Mouse (Mus musculus): Measurements from ENCODE around the gene Noct. TPM values are rescaled to one million over a fixed set of nuclear protein-coding genes. Genes with fewer than 3 reads are reported as not detected.
A peak's percentile ranks its signal among the peaks of the same experiment; 100 is the strongest.
"Not testable (repeated sequence)": the region's sequence is repeated elsewhere in the genome, so short reads cannot be mapped to it uniquely, and the experiment has no call there.

Gene Noct
- 1 to 10 TPM; 3.3 to 4.4 TPM for polyA plus RNA-seq (2017; shearing (Covaris generic))

DNA sequence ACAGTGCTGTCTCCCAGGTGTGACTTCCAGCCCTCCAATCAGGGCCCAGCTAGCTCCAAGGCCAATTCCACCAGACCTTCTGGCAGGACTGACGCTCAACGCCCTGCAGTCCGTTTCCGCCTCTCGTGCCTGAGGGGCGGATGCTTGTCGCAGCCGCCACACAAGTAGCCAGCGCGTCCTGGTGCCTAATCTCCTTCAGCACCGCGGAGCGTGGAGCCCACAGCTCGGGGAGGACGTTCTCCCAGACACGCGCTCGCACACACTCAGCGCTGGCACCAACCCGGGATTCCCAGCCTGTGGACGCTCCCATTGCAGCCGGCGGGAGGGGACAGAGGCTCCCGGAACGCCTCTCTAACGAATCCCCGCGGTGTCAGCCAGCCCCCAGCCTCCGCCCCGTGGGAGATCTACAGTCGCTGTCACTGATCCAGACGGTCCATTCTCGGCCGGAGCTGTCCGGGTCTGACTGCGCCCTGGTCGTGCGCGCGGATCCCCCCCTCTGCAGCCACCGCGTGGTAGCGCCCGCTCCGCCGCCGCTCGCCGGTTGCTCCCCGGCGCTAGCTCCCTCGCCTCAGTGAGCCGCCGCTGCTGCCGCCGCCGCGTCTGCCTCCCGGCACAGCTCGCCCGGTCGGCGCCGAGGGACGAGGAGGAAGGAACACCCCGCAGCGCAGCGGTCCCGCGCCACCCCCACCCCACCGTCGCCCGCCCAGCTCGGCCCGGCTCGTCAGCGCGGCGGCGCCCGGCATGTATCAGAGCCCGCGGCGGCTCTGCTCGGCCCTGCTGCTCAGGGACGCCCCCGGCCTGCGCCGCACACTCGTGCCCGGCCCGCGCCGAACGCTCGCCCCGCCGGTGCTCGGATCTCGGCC lies at the start of gene Noct:
Gene Noct (plus strand): TSS at position 85 of the 863 bp plus-strand sequence.
- peak; percentile 83 for ATAC-seq

DNA sequence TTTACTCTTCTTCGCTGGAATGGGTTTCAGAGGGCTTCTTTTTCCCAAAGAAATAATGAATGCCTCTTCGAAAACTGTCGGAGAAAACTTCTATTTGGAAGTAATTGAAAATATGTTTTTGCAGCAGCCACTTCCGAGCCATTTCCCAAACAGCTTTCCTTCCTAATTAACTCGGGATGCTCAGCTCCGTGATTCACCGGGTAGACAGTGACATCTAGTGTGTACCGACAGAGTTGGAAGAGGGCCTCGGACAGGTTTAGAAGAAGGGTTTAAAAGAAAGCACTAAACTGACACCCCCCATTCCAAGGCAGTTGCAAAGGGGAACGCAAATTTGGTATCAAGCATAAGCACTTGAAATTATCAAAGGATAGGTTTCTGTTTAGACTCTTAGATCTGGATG lies 46.1 kb upstream of the Noct start:
- no peak for ATAC-seq

DNA sequence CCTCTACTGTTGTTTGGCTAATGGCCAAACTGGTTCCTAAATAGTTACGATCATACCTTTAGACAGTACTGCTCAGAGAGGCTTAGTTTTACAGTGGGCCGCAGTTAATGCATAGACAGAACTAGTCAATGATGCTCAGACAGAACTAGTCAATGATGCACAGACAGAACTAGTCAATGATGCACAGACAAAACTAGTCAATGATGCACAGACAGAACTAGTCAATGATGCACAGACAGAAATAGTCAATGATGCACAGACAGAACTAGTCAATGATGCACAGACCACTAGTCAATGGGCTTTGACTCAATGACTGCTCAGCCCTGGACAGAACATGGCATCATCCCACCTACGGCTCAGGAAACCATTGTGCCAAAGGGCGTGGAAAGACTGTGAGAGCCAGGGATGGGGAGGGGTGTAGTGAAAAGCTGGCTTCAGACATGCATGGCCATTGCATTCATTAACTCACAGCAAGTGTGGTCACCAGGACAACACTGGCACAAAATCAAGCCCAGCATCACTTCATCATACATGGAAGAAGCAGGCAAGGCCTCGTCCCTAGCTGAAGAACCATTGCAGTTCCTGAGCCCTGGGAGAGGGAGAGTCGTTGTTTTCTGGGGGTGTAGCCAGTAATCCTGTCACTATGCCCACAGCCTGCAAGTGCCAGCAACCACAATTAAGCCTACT lies 44.6 kb upstream of the Noct start:
- ATAC-seq = no peak

DNA sequence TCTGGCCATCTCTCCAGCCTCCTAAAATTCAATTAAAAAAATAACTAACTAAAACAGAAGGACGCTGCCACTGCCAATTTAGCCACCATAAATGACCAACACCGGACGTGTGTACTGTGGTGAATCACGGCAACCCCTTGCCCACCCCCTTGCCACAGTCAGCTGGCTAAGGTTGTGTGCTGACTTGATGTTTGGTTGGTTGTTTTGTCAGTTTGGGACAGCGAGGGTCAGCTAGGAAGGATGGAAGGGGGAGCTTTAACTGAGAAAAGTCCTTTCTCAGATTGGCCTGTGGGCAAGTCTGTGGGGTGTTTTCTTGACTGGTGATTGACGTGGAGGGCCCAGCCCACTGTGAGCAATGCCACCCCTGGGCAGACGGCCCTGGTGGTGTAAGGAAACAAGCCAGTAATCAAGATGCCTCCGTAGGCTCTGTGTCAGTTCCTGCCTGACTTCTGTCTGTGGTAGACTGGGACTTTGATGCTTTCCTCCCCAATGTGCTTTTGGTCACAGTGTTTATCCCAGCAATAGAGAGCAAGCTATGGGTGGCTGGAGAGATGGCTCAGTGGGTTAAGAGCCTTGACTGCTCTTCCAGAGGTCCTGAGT lies 43.8 kb upstream of the Noct start:
- ATAC-seq = no peak

DNA sequence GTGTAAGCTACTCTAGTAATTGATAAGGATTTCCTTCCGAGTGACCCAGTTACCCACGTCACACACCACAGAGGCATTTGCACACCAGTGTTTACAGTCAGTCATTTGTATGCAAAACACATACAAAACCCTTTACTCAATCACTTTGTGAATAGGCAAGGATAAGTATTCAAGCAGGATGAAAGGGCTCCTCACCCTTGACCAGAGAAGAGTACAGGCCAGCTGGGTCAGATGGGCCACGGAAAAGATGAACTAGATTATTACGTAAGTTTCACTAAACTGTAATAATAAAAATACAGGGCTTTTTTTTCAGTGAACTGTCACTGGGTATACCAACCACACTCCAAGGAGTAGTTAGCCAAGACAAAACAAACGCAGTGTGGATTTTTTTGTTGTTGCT lies 41.8 kb upstream of the Noct start:
- ATAC-seq = no peak

DNA sequence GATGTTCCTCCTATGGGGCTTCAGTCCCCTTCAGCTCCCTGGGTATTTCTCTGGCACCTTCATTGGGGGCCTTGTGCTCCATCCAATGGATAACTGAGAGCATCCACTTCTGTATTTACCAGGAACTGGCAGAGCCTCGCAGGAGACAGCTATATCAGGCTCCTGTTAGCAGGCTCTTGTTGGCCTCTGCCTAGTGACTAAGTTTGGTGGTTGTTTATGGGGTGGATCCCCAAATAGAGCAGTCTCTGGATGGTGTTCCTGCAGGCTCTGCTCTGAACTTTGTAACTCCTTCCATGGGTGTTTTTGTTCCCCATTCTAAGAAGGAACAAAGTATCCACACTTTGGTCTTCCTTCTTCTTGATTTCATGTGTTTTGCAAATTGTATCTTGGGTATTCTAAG lies 40.7 kb upstream of the Noct start:
- not testable (repeated sequence) for ATAC-seq

DNA sequence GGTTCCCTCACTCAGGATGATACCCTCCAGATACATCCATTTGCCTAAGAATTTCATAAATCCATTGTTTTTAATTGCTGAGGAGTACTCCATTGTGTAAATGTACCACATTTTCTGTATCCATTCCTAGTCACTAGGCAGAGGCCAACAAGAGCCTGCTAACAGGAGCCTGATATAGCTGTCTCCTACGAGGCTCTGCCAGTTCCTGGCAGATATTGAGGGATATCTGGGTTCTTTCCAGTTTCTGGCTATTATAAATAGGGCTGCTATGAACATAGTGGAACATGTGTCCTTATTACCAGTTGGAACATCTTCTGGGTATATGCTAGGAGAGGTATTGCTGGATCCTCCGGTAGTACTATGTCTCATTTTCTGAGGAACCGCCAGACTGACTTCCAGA lies 40.3 kb upstream of the Noct start:
- not testable (repeated sequence) for ATAC-seq

DNA sequence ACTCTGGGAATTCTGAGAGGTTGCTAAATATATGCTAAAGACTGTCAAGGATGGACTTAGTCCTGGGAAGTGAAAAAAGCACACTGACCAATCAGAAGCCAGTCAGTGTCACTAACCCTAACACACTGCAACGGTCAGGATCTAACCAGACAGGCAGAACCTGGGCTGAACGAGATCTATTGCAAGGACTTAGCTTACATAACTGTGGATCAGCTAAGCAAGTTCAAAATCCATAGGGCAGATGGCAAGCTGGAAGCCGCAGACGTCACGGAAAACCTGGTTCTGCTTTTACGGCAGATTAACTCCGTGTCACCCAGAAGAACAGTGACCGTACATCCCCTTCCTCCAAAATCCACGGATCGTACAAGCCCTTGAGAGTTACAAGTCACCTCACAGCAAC lies 39.5 kb upstream of the Noct start:
- ATAC-seq = no peak

DNA sequence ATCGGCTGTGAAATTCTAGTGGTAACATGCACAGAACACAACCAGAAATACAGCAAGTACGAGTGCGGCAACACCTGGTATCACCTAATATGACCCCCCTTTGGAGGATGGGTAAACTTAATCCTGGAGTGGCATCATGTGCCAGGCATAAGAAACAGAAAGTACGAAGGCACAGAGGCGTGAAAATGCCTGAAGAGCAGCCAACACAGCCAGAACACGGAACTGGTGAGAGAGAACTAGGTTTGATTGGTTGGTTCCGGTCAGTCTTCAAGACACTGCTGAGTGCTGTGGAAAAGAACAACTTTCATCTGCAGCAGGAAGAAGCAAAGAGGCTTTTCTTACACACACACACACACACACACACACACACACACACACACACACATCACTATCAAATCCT lies 38.8 kb upstream of the Noct start:
- ATAC-seq = no peak

DNA sequence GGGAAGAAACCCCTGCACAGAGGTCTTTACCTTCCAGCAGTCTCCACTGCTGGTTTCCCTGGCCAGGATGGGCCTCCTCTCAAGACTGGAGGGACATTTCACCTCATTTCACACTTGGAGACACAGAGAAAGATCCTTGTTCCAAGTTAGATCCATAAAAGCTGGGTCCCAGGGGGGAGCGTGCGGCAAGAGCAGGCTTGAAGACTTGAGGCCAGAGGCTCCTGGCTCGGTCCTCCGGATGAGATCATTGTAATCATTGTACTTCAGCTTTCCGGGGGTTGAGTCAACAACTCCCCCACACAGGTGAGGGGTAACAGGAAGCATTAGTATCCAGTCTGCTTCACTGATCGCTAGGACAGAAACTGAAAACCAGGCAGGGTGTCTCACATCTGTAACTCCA lies 30.2 kb upstream of the Noct start:
- no peak for ATAC-seq

DNA sequence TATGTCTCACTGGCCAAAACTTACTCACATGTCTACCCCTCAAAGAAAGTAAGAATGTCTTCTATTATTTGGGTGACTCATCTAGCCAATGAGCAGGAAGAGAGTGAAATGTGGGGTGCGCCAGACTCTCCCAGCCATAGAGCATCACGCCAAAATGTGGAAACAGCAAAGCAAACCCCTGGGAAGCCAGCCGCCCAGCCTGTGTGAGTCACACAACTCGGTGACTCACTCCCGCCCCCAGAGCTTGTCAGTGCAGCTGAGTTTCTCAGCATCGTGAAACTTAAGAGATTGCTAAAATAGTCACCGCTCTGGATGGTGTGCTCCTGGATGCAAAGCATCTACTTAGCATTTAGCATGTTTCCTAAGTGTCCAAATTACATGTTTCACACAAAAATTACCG lies 28.9 kb upstream of the Noct start:
- peak; percentile 89 for ATAC-seq

DNA sequence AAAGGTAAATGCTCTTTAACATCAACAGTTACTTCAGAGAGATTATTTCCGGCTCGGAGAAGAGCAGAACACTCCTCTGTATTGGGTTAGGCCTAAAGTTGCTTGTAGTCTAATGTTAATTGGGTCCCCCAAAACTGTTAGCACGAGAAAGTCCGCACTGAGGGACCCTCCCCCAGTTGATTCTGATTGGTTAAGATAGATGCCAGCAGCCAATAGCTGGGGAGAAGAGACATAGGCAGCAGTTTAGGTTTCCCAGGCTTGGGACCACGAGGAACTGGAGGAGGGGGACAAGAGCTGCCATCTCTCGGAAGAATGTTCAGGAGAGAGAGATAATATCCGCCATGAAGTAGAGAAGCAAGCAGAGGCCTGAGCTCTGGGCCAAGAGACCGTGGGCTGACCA lies 28.5 kb upstream of the Noct start:
- peak; percentile 37 for ATAC-seq

DNA sequence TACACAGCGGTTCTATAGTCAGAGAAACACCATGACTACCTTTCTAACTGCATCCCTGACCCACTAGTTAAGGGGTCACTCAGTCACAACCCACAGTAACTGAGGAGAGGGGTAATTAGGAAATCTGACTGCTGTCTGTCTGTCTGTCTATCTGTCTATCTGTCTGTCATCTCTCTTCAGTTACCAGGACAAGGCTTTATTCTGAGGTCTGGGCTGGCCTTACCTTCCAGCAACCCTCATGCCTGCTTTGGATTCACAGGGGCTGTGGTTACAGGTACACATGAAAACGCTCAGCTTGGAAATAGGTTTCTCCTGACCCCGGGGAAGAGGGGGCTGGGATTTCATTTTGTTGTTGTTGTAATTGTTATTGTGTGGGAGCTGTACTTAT lies 27.5 kb upstream of the Noct start:
- no peak for ATAC-seq

DNA sequence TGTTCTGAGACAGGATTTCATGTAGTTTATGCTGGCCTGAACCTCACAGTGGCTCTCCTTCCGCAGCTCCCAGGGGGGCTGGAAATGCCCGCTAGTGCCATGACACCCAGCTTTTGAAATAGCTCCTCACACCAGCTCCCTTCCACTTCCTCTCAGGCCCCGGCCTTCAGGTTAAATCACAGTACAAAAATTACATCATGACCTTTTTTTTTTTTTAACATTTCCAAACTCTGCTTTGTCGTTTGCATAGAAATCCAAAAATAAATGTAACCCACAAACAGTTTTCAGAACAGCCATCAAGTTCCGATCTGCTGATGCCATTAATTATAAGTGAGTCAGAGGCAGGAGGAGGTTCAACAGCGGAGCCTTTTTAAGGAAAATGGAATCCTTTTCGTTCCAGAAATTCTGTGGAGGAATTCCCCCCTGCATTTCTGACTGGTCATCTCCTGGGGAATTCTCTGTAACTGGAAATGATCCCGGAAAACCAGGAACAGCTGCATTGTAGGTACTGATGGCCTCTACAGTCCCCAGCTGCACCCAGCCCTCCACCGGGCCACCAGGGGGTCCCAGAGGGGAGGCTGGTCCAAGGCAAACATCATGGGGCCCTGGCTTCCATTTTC lies 27.0 kb upstream of the Noct start:
- no peak for ATAC-seq

DNA sequence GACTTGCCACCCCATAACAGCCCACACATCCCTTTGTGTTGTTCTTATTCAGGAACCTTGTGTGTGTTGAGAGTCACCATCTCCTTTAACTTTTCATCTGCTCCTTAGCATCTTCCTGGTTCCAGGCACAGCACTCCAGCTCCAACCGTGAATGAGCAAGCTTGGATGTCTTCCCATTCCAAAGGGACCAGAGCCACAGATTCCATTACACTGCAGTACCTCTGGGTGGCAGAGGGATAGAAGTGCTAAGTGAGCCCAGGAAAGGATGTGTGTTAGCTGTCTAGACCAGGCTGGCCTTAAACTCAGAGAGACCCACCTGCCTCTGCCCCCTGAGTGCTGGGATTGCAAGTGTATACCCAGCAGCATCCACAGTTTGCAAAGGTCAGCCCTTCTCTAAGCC lies 26.0 kb upstream of the Noct start:
- ATAC-seq = no peak

DNA sequence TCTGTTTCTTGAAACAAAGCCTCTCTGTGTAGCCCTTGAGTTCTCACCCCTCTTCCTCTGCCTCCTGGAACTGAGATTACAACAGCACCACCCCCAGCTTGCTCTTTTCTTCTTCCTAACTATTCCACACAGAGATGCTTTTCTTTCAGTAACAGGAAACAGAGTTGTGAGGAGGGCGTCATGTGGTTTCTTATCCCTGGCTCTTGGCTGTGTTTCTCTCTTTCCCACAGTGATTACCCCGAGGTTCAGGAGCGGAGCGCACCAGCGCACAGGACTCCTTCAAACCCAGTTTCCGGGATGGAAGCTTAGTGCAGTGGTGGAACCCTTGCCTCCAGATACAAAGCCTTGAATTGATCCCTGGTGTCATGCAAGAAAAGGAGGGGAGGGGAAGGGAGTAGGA lies 25.1 kb upstream of the Noct start:
- no peak for ATAC-seq

DNA sequence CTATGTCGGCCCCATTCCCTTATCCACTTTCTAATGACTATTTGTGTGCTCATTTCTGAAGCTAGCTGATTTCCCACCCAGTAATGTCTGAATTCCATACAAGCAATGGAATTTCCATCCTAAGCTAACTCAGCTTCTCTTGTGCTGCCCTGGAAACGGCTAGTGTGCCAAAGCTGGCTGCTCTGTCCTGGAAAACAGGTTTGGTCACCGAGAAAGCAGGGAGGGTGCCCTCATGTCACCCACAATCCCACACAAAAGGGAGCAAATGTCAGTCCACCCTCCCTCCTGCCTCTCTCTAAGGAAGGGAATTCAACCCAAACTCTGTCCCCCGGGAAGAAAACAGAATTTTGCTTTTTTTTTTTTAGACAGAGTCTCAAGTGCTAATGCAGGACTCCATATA lies 23.9 kb upstream of the Noct start:
- no peak for ATAC-seq

DNA sequence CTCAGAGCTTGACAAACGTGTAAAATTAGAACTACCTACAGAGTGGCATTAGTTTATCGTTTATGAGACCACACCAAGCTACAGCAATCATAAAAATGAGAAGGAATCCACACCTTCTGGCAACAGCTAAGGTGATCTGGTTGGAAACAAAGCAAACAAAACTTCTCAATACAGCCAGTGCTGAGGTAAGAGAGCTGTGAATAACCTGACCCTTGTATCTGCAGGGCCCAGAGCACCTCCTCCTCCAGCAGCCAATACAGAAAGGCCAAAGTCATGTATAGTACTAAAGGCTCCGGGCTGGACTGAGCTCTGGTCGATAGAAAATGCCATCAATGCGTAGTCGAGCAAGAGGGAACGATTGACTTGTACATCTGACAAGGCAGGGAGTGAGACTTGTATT lies 23.4 kb upstream of the Noct start:
- ATAC-seq = no peak

DNA sequence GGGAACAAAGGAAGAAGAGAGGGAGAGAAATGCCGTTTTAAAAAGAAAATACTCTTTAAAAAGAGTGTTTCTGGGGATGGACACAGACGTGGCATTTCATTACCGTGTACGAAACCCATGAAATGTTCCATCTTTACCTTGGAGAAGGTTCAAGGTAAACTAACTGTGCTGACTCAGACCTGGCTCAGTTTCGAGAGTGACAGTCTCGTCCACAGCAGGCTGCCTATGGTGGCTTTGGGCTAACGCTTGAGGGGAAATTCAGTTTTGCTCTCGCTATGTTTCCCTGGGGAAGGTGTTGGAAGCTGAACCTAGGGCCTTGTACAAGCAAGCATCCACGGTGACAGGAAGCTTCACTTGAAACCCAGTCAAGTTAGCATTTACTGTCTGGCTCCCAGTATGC lies 22.3 kb upstream of the Noct start:
- ATAC-seq = no peak

DNA sequence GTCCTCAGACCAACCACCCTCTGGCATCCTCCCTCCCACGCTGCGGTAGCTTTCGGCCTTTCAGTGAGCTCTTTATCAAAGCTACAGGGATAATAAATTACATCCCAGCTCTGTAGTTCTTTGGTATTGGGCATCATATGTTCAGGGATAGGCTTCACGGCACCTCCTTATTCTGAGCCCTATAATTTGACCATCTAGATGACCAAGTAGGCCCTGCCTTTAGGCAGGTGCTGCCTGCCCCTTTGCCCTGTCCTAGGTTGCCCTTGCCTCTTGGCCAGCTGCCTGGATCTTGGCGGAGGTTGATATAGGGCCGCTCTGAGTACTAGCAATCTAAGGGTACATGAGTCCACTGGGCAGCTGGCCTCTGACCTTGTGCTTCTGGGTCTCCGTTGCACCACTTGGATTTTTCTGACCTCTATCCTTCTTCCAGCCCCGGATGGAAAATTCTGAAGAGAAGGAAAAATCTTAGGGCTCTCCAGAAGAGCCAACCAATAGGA lies 21.7 kb upstream of the Noct start:
- no peak for ATAC-seq

DNA sequence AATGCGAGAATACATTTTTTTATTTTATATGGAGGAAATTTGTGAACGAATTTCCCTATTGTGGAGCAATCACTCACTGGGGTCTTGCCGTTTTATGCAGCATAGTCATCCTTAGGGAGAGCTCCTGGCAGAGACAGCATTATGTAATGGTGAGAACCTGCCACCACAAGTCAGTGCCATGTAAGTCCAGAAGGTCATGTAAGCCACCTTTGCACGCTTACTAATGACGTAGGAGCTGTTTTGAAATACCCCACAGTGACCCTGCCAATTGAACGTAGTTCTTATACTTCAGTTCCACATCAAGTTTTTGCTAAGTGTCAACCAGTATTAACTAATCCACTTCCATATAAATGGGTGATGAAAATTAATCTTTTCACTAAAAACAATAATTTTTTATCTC lies 20.3 kb upstream of the Noct start:
- no peak for ATAC-seq

DNA sequence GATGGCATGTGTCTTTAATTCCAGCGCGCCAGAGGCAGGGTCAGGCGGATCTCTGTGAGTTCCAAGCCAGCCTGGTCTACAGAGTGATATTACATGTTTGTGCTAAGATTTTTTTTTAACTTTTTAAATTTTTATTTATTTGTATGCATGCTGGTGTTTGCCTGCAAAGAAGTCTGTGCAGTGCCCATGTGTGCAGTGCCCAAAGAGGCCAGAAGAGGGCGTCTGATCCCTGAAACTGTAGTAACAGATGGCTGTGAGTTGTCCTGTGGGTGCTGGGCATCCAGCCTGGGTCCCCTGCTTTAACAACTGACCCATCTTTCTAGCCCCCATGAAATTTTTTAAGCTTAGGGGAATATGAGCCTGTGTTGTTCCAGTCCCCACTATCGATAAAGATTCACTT lies 19.8 kb upstream of the Noct start:
- ATAC-seq = no peak

DNA sequence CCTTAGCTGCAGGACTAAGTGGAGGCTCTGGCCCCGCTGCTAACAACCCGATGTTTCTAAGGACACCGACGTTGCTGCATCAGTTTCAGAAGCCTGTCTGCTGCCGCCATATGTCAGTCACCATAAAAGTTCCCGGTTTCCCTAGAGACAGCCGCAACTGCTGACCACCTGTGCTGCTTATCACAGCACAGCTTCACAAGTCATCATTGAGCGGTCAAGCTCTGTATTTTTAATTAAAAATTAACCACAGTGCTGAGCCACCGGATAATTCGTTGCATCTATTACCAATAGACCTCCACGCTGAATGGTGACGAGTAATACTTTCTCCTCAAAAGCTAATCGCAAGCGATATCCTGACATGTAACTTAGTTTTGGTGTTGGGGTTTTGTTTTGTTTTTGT lies 19.4 kb upstream of the Noct start:
- no peak for ATAC-seq
